Mouse (Mus musculus): ENCODE data around the gene Rapgef1.

DNA sequence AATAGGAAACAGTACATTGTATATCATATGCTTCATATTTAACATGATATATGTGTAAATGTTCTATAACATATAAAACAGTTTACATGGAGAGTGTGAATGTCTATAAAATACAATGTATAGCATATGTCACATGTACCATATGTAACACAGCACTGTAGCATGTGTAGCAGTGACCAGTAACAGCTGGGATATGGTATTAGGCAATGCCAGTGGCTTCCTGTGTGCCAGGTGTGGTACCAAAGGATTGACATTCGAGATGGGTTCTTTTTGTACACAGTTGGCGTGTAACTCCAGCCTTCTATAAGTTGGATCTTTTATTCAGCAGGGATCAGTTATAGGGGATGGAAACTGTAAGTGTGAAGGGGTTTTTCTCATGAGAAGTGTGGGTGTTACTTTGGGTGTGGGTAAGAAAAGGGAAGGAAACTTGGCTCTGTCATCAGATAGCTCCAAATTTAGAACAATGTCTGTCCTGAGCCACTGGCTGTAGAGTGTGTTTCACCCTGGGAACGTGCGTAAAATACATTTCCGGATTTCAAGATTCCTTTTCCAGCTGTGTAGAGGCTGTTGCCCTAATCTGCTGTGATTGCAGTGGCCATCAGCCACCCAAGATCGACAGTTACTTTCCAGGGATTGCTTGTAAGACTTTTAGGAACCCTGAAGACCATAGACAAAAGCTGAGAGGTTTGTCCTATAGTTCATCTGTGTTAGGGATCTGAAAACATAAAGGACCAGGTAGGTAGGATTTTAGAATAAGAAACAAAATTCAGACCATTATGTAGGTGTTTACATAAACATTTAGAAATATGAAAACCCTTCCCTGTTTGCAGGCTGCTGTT, 29.7 kb downstream of the Rapgef1 start:
- TF ChIP-seq CTCF (IDR thresholded peaks at IDR 0.05; ENCODE audit: borderline replicate concordance, control insufficient read depth, extremely low read depth, insufficient read depth, low read length, poor library complexity) (no peak), POLR2A (IDR thresholded peaks at IDR 0.05; ENCODE audit: control insufficient read depth, extremely low read depth, insufficient read depth, low read length, poor library complexity) (no peak)

All from thymus, adult 2 months (tissue).